Mouse (Mus musculus): ENCODE measurements around the gene Il12b. TPM values are rescaled to one million over a fixed set of nuclear protein-coding genes. Genes with fewer than 3 reads are reported as not detected.
"Not testable (repeated sequence)": the region's sequence is repeated elsewhere in the genome, so short reads cannot be mapped to it uniquely, and the experiment has no call there.

Gene Il12b
- polyA plus RNA-seq, 1 experiment, result 0.07 TPM

DNA sequence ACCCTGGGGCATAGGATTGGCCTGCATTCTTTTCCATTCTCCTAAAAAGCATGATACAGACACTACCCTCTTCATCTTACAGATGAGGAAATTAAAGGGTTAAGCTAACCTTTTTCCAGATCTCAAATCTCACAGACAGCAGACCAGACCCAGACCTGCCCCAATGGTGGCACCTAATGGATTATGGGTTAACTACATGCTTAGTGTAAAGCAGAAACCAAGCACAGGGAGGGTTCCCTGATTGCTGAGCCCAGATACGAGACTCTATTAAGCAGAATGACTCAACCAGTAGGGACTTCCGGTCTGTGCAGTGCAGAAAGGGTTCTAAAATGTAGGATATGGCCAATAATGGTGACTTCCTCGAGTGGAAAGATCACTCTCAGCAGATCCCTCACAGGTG, 10.6 kb downstream of the Il12b start:
- no peak for DNase-seq (ENCODE audit: low read depth)

DNA sequence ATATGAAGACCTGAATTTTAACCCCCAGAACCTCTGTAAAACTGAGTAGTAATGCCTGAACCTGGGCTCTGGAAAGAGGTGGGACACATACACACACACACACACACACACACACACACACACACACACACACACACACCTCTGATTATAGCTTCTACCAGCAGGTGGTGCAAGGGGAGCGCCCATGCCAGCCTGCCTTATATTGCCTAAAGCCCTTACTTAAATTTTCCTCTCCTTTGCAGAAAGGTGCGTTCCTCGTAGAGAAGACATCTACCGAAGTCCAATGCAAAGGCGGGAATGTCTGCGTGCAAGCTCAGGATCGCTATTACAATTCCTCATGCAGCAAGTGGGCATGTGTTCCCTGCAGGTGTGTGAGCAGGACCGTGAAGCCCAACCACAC, 12.4 kb downstream of the Il12b start:
- no peak for DNase-seq (ENCODE audit: low read depth)

DNA sequence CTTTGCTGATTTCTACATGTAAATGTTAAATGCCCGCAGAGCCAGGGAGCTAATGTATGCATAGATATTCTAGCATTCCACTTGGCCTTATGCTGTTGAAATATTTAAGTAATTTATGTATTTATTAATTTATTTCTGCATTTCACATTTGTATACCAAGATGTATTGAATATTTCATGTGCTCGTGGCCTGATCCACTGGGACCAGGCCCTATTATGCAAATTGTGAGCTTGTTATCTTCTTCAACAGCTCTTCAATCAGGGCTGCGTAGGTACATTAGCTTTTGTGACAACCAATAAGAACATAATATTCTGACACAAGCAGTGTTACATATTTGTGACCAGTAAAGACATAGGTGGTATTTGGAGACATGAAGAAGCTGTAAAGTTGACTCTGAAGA, 13.5 kb downstream of the Il12b start:
- no peak for DNase-seq (ENCODE audit: low read depth)

DNA sequence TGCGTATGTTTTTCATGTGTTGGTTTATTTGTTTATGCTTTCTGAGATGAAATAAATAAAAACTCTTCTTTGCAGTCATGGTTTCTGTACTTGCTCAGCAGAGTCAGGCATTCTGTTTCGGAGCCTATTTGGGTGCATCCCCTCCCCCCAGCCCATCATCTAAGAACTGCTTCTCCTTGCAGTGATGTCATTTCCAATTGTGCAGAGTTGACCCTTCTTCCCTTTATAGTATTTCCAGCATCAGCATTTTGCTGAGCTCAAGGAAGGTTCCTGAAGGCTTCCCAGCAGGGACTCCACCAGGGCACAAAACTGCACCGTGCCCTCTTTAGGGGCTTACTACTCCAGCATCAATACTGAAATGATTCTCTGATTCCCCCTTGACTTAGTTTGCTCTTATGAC, 14.7 kb downstream of the Il12b start:
- no peak for DNase-seq (ENCODE audit: low read depth)

DNA sequence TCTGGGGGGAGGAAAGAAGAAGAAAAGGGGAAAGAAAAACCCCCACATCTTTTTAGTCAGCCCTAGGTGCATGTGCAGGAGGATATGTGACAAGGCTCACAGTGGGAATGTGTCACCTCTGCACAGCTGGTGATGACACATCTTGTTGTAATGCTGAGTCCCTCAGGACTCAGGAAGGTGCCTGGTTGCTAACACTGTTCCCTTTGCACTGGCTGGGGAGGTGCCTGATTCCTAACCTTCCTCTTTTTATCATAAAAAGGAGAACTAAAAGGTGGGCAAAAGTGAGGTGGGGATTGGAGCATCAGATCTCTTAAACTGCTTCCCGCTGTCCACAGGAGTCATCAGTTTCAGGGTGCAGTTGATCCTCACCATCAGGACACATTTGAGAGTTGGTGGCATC, 17.5 kb downstream of the Il12b start:
- DNase-seq (ENCODE audit: low read depth), result no peak

DNA sequence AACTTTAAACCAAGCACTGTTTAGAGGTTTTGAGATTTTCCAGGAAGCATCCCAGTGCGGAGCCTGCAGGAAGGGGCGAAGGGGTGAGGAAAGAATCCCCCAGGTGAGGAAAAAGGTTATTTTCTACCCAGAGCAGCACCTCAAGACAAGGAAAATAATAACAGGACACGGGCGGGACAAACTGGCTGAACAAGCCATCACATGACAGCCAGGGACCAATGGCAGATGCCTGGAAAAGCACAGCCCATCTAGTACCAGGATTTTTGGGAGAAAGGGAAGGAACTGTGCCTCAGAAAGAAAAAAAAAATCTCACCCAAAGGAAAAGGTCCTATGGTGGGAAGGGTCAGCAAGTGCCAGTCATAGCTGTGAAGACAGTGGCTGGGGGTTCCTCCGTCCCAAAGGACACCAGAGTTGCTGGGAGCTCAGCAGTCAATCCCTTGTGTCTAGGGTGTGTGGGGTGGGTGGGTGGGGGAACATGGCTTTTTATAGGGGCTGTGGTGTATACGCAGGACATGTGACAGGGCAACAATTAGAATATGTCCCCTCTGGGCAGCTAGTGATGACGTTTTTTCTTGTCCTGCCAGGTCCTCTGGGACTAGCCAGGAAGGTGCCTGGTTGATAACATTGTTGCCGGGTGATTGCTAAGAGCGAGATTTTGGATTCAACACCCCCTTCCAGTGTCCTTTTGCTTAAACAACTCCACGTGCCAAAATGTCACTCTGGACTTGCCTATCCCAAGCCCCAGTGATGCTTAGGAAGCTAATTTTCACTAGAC, 22.7 kb downstream of the Il12b start:
- DNase-seq (ENCODE audit: low read depth), result no peak

DNA sequence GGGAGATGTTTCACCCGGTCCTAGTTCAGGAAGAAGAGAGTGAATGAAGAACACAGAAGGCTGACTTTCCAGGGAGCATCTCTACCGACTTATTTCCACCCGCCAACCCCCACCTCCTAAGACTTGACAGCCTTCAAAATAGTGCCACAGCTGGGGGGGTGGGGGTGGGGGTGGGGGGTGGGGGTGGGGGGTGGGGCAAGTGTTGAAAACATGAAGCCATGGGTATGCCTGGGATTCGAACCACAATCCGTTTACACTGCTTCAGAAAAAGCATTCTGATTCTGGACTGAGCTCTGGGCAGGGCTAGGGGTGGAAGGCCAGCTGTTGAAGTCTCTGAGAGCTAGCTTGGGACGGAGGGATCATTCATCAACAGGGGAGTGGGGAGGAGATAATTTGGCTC, 23.4 kb downstream of the Il12b start:
- no peak for DNase-seq (ENCODE audit: low read depth)

DNA sequence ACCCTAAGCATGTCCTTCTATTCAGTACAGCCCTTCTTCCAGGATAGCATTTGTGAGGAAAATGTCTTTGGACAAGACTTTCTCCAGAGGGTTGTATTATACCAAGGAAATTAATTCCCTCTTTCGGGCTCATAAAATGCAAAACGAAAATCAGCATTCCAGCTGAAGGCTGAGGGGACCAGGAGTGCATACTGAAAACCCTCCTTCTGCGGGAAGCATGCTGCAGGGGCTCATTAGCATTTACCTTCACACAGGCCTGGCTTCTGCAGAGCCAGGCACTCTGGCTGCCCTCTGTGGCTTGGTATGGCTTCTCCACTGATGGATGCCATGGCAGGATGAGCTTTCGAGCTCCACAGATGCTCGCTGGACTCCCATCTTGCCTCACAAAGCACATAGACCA, 24.1 kb downstream of the Il12b start:
- DNase-seq (ENCODE audit: low read depth), result no peak

DNA sequence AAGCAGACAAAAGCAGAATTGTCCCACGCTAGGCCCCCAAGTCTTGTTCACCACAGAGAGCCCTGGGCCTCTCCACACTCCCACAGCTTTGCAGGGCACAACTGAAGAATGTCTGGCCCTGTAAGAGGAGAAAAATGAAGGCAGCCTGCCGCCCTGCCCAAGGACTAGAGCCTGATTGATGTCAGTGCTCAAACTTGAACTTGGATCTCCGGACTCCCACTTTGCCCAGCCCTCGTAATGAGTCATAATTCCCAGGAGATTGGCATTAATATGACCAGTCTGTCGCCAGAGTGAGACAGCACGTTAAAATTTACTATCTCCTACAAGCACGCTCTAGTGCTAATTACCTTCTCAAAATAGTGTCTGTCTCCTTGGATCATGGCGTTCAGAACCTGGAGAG, 25.1 kb downstream of the Il12b start:
- no peak for DNase-seq (ENCODE audit: low read depth)

DNA sequence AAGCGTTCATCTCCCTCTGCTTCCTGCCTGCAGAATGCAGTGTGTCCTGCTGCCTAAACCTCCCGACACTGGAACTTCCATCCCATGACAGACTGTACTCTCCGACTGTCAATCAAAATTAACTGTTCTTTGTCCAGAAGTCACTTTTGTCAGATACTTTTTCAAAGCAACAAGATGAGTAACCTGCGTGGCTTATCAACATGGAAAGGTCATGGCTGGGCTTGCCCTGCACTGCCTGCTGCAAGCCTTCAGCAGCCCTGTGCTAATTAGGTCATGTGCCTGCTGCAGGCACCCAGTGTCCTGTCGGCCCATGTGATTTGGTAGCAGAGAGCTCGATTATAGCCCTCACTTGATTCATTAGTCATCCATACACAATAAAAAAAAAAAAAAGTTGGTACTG, 25.8 kb downstream of the Il12b start:
- no peak for DNase-seq (ENCODE audit: low read depth)

DNA sequence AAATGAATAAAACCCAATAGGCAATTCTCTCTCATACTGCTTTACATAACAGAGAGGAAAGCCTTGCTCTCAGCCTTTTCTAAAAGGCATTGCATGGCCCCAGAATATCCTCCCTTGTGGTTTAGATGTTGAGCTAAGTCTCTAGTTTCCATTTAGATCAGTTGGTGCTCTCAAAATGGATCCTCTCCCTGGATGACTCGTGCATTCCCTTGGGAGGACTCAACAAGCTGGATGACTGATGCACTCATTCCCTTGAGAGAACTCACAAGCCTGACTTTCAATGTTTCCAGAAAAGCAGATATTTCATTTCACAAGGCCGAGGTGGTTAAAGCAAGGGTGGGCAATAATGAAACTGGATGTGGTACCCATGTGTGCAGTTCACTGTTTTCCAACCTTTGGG, 28.1 kb downstream of the Il12b start:
- no peak for DNase-seq (ENCODE audit: low read depth)

DNA sequence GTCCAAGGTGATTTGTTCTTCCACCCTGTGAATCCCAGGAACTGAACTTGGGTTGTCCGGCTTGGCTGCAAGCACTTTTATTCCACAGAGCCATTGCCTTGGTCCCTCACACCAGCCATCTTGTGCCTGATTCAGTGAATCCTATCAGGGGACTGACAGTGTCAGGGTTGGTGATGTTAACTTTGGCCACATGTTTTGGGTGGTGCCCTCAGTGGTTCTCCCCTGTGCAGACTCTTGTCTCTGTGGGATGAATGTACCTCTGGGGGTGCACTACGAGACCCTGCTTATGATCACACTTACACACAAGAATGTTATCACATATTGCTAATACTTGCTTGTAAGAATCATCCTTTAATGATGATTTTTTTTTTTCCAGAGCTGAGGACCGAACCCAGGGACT, 30.2 kb downstream of the Il12b start:
- DNase-seq (ENCODE audit: low read depth), result no peak

DNA sequence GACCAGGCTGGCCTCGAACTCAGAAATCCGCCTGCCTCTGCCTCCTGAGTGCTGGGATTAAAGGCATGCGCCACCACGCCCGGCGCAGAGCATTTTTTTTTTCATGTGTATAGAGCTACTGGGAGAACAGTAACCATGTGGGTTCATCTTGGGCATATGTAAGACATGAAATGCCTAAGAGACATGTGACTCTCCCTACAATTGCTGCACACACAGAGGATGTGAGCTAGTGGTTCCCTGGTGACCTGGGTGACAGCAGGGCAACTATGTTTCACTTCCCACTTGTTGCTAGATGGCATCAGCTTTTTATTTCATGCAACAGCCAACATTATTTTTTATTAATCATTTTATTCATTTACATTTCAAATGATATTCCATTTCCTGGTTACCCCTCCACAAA, 37.9 kb downstream of the Il12b start:
- DNase-seq (ENCODE audit: low read depth), result no peak

DNA sequence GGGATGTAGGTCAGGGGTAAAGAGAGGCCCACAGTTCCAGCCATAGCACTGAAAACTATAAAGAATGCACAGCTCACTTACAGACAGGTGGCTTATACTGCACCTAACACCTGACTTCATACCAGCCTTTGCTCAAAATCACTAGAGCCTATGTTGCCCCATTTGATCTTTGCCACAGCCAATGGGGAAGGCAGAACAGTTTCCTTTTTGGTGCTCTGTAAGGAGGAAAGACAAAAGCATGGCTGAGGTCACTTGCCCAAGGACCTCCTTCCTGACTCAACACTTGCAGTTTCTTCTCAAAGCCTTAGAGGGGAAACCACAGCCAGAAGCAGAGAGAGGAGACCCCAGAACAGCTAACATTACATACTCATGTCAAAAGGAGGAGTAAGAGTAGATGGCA, 51.2 kb downstream of the Il12b start:
- DNase-seq (ENCODE audit: low read depth), result no peak

DNA sequence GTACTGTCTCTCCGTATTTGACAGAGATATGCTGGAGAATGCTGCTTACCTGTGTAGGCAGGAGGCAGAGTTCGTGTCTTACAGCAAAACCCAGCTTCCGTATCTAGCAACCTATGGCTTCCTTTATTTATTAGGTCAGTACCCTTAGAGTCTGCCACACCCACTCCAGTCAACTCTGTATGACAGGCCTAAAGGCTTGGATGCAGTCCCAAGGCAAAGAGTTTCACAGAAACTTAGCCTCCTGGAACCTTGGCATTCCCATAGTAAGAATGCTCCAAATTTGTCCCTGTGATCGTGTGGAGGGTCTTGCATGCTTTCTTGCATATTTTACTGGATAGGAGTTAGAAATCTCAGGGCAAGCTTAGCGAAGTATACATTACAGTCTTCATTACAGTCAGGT, 52.2 kb downstream of the Il12b start:
- DNase-seq (ENCODE audit: low read depth), result not testable (repeated sequence)

DNA sequence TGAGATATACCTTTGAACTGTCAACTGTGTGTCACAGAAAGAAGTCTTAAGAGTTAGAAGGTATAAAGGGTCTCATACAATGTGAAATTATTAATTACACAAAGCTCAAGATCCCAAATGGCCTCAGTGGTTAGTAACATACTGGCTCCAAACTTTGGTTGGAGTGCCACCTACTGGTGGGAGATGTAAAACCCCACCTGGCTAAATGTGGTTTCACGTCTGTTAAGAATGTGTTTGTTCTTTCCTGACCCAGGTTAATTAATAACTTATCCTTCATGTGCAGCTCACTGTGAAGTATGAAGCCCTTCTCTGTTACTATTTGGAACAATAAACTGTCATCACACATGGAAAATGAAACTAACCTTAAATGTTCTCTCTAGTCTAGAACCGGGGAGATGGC, 53.6 kb downstream of the Il12b start:
- no peak for DNase-seq (ENCODE audit: low read depth)

DNA sequence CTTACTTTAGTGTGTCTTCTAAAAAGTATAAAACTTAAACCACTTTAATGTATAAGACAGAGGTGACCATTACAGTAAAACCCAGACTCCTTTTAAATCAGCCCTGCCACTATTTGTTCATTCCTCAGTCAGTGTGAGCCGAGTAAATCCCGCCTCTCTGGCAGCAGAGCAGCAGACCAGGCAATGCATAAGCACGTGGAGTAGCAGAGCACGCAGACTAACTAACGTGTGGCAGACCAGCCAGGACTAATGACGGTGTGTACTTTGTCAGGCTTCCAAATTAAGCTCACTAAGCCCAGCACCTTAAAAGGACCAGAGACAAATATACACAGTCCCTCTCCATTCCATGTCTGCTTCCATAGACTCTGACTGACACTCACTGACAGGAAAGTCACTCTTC, 61.6 kb downstream of the Il12b start:
- DNase-seq (ENCODE audit: low read depth), result no peak

Other genes with a start within 250 kb of the Il12b start
- 17.3 and 21.9 TPM in 2 replicates for gene Ublcp1, start 70.4 kb downstream of the Il12b start, polyA plus RNA-seq (2012; rRNA removed)
- 63.6 and 66.0 TPM in 2 replicates for gene Rnf145, start 118.9 kb downstream of the Il12b start, polyA plus RNA-seq (2012; rRNA removed)
- 36.0 and 43.7 TPM in 2 replicates for gene Ebf1, start 217.3 kb downstream of the Il12b start, polyA plus RNA-seq (2012; rRNA removed)

Data from gonadal fat pad, adult 2 months (tissue).